Mouse (Mus musculus) kidney, adult 2 months (tissue): Measurements from ENCODE around the gene Cdk6. TPM values are rescaled to one million over a fixed set of nuclear protein-coding genes. Genes with fewer than 3 reads are reported as not detected.
"Not testable (repeated sequence)": the region's sequence is repeated elsewhere in the genome, so short reads cannot be mapped to it uniquely, and the experiment has no call there.

Source experiments
- DNase-seq: peaks from one replicate; pipeline ENCODE4 v3.0.0; 2021
- H3K27ac ChIP-seq: fragments of 200-500 bp; 2 replicates; pipeline ENCODE4 v1.5.1; 2012; ENCODE audit warnings: low read depth, low read length, control low read depth, inconsistent platforms; ENCODE audit not compliant: insufficient read depth
- H3K27me3 ChIP-seq: fragments of 200-500 bp; replicated peaks from 2 replicates; pipeline ENCODE4 v1.6.1; 2012; ENCODE audit warnings: mild to moderate bottlenecking, moderate library complexity, low read length, inconsistent platforms; ENCODE audit not compliant: control insufficient read depth, insufficient read depth
- H3K36me3 ChIP-seq: fragments of 200-500 bp; 2 replicates; pipeline ENCODE4 v1.6.1; 2012; ENCODE audit warnings: mild to moderate bottlenecking, moderate library complexity, low read length, inconsistent platforms; ENCODE audit not compliant: control insufficient read depth, insufficient read depth
- H3K4me1 ChIP-seq: fragments of 200-500 bp; 2 replicates; pipeline ENCODE4 v1.6.1; 2011; ENCODE audit warnings: low read length; ENCODE audit not compliant: control insufficient read depth, insufficient read depth
- H3K4me3 ChIP-seq: fragments of 200-500 bp; 2 replicates; pipeline ENCODE4 v1.5.1; 2011; ENCODE audit warnings: mild to moderate bottlenecking, low read depth, low read length, control low read depth; ENCODE audit not compliant: insufficient read depth
- CTCF ChIP-seq: fragments of 200-500 bp; conservative IDR thresholded peaks from 2 replicates; pipeline ENCODE4 v1.5.1; 2011; ENCODE audit warnings: low read depth, mild to moderate bottlenecking, control low read depth, low read length, moderate library complexity, mixed read lengths; ENCODE audit not compliant: insufficient read depth, insufficient read length
- POLR2A ChIP-seq: fragments of 200-500 bp; IDR thresholded peaks from one replicate; pipeline ENCODE4 v1.6.1; 2011; ENCODE audit warnings: low read depth, low read length, control low read depth
- WGBS: fragments of 180-500 bp; shearing (Covaris S2); methylation state at CpG from one replicate; pipeline ENCODE4 v1.1.7; 2018; 5-methylcytosine and 5-hydroxymethylcytosine counted together
- polyA plus RNA-seq: library from polyadenylated mRNA; depleted of rRNA; stranded (reverse); fragments of >200 nt; gene quantifications from 2 replicates; pipeline ENCODE4 v1.2.3, GENCODE M21; 2012

The Cdk6 gene
- polyA plus RNA-seq, 1 experiment = 6.0 TPM

- no peaks in the 10 kb centered on the region for H3K27me3 ChIP-seq
- TF ChIP-seq POLR2A (no peak), CTCF (no peak)
- H3K4me3 ChIP-seq = no peak overlapping the region
- H3K36me3 ChIP-seq = no peaks in the 10 kb centered on the region
- H3K27ac ChIP-seq = no peak overlapping the region
- no peak for DNase-seq
- WGBS = 92% methylated on average over 12 of the region's 12 CpGs
- no peaks in the 10 kb centered on the region for H3K4me1 ChIP-seq
These were observed 180.5 kb downstream of the Cdk6 start for GRCm38 (mm10) chr5:3521741-3522140.

GRCm38 (mm10) chr5:3522826-3523225 lies 181.5 kb downstream of the Cdk6 start:
- no peaks in the 10 kb centered on the region for H3K4me1 ChIP-seq
- no peaks in the 10 kb centered on the region for H3K27me3 ChIP-seq
- DNase-seq = peak; percentile 60
- H3K27ac ChIP-seq = no peak overlapping the region
- WGBS = 70% methylated on average over 10 of the region's 10 CpGs
- no peak overlapping the region for H3K4me3 ChIP-seq
- no peak for TF ChIP-seq POLR2A
- no peak for TF ChIP-seq CTCF
- no peaks in the 10 kb centered on the region for H3K36me3 ChIP-seq

GRCm38 (mm10) chr5:3527041-3527691 lies 185.9 kb downstream of the Cdk6 start:
- H3K36me3 ChIP-seq = no peaks in the 10 kb centered on the region
- H3K27ac ChIP-seq = no peak overlapping the region
- H3K4me3 ChIP-seq = no peak overlapping the region
- TF ChIP-seq CTCF (no peak), POLR2A (no peak)
- no peaks in the 10 kb centered on the region for H3K4me1 ChIP-seq
- WGBS = 38% methylated on average over 5 of the region's 5 CpGs
- no peak for DNase-seq
- H3K27me3 ChIP-seq = no peaks in the 10 kb centered on the region

- DNase-seq = no peak
- no peaks in the 10 kb centered on the region for H3K27me3 ChIP-seq
These were observed 188.4 kb downstream of the Cdk6 start for GRCm38 (mm10) chr5:3529585-3530189.

GRCm38 (mm10) chr5:3532048-3532447 lies 190.8 kb downstream of the Cdk6 start:
- H3K36me3 ChIP-seq, DNase-seq, H3K4me3 ChIP-seq, H3K27ac ChIP-seq, H3K4me1 ChIP-seq, H3K27me3 ChIP-seq: not testable (repeated sequence)

More at GRCm38 (mm10) chr5:3529585-3530189, 188.4 kb downstream of the Cdk6 start:
- WGBS = 66% methylated on average over 10 of the region's 10 CpGs
- TF ChIP-seq POLR2A = no peak
- TF ChIP-seq CTCF = no peak
- H3K4me1 ChIP-seq = no peaks in the 10 kb centered on the region
- no peak overlapping the region for H3K4me3 ChIP-seq
- H3K27ac ChIP-seq = no peak overlapping the region
- H3K36me3 ChIP-seq = no peaks in the 10 kb centered on the region

- TF ChIP-seq CTCF (no peak), POLR2A (no peak)
- Histone ChIP-seq H3K36me3 (no peaks in the 10 kb centered on the region), H3K4me3 (no peak overlapping the region), H3K27ac (no peak overlapping the region), H3K4me1 (peaks cover 6% of the 10 kb centered on the region; the same call in 1 of the 2 replicates), H3K27me3 (no peaks in the 10 kb centered on the region)
- 87% methylated on average over 3 of the region's 3 CpGs for WGBS
- no peak for DNase-seq
These were observed 195.4 kb downstream of the Cdk6 start for GRCm38 (mm10) chr5:3536592-3537212.
